Mouse (Mus musculus) hindbrain, embryonic 11.5 days (tissue): ENCODE data around the gene Dok3. TPM values are rescaled to one million over a fixed set of nuclear protein-coding genes. Genes with fewer than 3 reads are reported as not detected.

Experiments used
- ATAC-seq: fragments of 200-750 bp; cut with Nextera tagmentation; 2 replicates; pipeline ENCODE4 v1.8.0; 2017; ENCODE audit warnings: mild to moderate bottlenecking, moderate TSS enrichment, moderate library complexity; ENCODE audit not compliant: low FRiP score
- DNase-seq: peaks from one replicate; pipeline ENCODE4 v3.0.0-alpha.2; 2015; ENCODE audit warnings: low spot score
- H3K27ac ChIP-seq: fragments of 300-500 bp; sonication (generic); 2 replicates; pipeline ENCODE4 v1.5.1; 2014; ENCODE audit warnings: mild to moderate bottlenecking, low read depth, low read length
- H3K27me3 ChIP-seq: fragments of 300-500 bp; sonication (generic); 2 replicates; pipeline ENCODE4 v1.6.1; 2014; ENCODE audit warnings: mild to moderate bottlenecking, low read length, moderate library complexity, mixed read lengths; ENCODE audit not compliant: control insufficient read depth, insufficient read depth
- H3K36me3 ChIP-seq: fragments of 300-500 bp; sonication (generic); 2 replicates; pipeline ENCODE4 v1.6.1; 2014; ENCODE audit warnings: mild to moderate bottlenecking, low read length, moderate library complexity, mixed read lengths; ENCODE audit not compliant: control insufficient read depth, insufficient read depth
- H3K4me1 ChIP-seq: fragments of 300-500 bp; sonication (generic); replicated peaks from 2 replicates; pipeline ENCODE4 v1.6.1; 2014; ENCODE audit warnings: low read length, mixed read lengths; ENCODE audit not compliant: control insufficient read depth, insufficient read depth
- H3K4me2 ChIP-seq: fragments of 300-500 bp; sonication (generic); replicated peaks from 2 replicates; pipeline ENCODE4 v1.6.1; 2014; ENCODE audit warnings: mild to moderate bottlenecking, low read depth, low read length
- H3K4me3 ChIP-seq: fragments of 300-500 bp; sonication (generic); 2 replicates; pipeline ENCODE4 v1.5.1; 2014; ENCODE audit warnings: low read depth, low read length
- H3K9ac ChIP-seq: fragments of 300-500 bp; sonication (generic); 2 replicates; pipeline ENCODE4 v1.6.1; 2014; ENCODE audit warnings: low read depth, low read length
- H3K9me3 ChIP-seq: fragments of 300-500 bp; sonication (generic); 2 replicates; pipeline ENCODE4 v1.6.1; 2016; ENCODE audit warnings: low read length; ENCODE audit not compliant: control insufficient read depth
- WGBS: fragments of 180-500 bp; shearing (Covaris S2); extraction: QIAGEN DNeasy Blood & Tissue Kit; methylation state at CpG from one replicate; pipeline ENCODE4 v1.1.7; 2014; 5-methylcytosine and 5-hydroxymethylcytosine counted together
- polyA plus RNA-seq: library from polyadenylated mRNA; unstranded; fragments of >200 nt; fragmentation: Nextera tagmentation; extraction: Ambion mirVana; gene quantifications from 2 replicates; pipeline ENCODE4 v1.2.1, GENCODE M21; 2014

Dok3 gene
- polyA plus RNA-seq, 1 experiment from 2014 or later: 2.2 TPM

DNA sequence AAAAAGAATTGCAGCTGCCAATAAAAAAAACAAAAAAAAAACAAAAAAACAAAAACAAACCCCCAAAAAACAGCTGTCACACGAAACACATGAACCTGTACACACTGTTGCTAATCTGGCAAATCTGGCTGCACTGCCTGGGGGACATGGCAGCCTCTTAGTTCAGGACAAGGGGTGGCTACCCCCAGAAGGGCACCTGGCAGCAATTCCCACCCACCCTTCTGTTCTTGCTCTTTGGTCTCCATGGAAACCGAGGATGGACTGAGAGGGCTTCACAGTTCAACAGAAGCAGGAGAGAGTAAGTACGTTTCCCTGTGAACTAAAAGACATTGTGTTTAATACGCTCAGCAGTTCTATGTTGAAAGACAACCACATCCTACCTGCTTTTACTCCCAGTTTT, 33.4 kb downstream of the Dok3 start:
- Histone ChIP-seq H3K9ac (no peak overlapping the region), H3K4me3 (no peak overlapping the region), H3K27ac (no peak overlapping the region), H3K9me3 (no peaks in the 10 kb centered on the region), H3K4me1 (peaks cover 9% of the 10 kb centered on the region; the same call in 1 of the 2 replicates), H3K4me2 (no peak overlapping the region), H3K36me3 (no peaks in the 10 kb centered on the region), H3K27me3 (no peaks in the 10 kb centered on the region)
- ATAC-seq (no peak), DNase-seq (no peak)
- 24% methylated on average over 4 of the region's 4 CpGs for WGBS

DNA sequence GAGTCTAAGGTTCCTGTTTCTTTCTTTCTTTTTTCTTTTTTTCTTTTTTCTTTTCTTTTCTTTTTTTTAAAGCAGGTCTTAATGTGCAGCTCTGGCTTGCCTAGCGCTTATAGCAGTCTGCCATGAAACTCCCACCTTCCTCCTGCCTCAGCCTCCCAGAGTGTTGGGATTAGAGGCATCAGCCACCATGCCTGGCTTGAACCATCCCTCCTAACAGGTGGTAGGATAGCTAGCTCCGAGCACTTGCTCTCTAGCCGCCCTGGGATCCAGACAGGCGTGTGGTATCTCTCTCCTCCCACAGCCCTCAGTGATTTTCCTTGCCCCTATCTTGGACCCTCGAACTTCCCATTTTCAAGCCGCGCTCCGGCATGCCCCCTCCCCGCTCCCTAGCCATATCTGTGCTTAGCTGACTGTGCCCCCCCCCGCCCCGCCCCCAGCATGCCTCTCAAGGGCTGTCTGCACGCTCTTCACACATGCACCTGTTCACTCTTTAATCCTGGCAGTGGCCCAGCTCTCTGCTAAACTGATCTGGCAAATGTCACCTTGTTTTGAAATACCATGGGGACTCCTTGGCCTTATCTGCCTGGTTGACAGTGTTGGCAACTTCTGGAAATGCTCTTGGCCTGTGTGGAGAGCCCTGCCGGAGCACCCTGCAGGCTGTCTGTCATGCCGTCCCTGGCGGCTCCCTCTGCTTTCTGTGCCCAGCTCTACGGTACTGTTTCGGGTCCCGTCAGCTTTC, 34.0 kb downstream of the Dok3 start:
- WGBS: 28% methylated on average over 18 of the region's 18 CpGs
- Histone ChIP-seq H3K4me3 (no peak overlapping the region), H3K9me3 (no peaks in the 10 kb centered on the region), H3K36me3 (no peaks in the 10 kb centered on the region), H3K4me2 (no peak overlapping the region), H3K27ac (no peak overlapping the region), H3K9ac (no peak overlapping the region), H3K4me1 (peaks cover 9% of the 10 kb centered on the region; the same call in 1 of the 2 replicates), H3K27me3 (no peaks in the 10 kb centered on the region)
- ATAC-seq: no peak
- DNase-seq: no peak

DNA sequence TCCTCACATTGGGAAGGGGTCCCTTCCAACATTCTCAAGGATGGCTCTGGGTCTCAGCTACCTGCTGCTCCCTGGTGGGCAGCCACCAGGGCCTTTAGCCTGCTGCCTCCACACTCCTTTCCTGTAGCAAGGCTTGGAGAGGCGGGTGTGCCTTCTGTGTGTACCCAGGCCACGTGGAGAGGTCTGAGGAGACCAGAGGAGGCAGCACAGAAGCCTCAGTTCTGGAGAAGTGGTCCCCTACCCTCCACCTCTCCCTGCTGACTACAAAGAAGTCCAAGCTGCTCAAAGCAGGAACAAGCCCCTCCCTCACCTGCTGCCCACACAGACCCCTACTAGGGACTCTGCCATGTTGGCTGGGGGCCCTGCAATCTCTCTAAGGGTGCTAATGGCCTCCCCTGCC, 34.8 kb downstream of the Dok3 start:
- H3K4me2 ChIP-seq: no peak overlapping the region
- no peaks in the 10 kb centered on the region for H3K36me3 ChIP-seq

DNA sequence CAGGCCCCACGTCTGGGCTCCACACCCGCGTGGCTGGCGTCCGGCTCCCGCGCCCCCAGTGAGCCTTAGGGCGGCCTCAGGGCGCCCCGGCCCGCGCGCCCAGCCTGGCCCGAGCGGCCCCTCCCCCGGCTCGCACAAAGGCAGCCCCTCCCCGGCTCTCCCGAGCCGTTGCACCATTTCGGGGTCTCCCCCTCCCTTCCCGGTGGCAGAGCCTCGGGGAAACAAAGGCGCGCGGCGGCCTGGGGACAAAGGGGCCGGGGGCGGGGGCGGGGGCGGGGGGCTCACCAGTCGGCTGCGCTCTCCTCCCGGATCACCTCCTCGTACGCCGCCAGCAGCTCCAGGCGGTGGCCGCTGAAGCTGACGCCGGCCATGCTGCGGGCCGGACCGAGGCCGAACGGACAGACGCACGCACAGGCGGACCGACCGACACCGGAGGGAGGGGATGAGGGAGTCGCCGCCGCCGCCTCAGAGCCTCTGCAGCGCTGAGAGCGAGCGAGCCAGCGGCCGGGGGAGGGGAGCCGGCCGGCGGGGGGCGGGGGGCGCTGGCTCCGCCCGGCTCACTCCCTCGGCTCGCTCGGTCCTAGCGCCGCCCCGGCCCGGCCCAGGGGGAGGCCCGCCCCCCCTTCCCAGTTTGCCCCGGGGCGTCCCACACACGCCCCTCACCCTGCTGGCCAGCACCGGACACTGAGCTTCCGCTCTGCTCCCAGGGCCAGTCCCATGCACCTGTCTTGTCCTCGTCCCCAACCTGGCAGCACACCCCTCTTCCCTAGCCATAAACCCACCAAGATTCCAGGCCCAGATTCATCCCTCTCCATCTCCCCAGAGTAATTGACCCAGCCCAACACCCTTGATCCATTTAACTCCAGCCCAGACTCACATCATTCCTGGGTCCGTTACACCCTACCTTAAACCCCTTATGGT, 41.3 kb downstream of the Dok3 start, which contains the start of gene Dbn1:
TSS of gene Dbn1 (minus strand) at position 534 of the 921 bp plus-strand sequence.
- Histone ChIP-seq H3K4me1 (peaks cover 26% of the 10 kb centered on the region), H3K27me3 (no peaks in the 10 kb centered on the region), H3K36me3 (0 out of 2 replicates have a peak, but pooled peaks cover 2% of the 10 kb centered on the region), H3K9me3 (no peaks in the 10 kb centered on the region), H3K27ac (peak within 1 kb of the TSS; percentile 99), H3K4me3 (peak within 1 kb of the TSS; percentile 99), H3K4me2 (peak within 1 kb of the TSS; percentile 96), H3K9ac (peak within 1 kb of the TSS; percentile 100)
- DNase-seq (peak; percentile 87), ATAC-seq (peak; percentile 84)
- WGBS: 1% methylated on average over 45 of the region's 83 CpGs

More for the DNA sequence above, 34.8 kb downstream of the Dok3 start:
- DNase-seq: no peak
- WGBS: 36% methylated on average over 2 of the region's 2 CpGs
- no peaks in the 10 kb centered on the region for H3K9me3 ChIP-seq
- no peaks in the 10 kb centered on the region for H3K27me3 ChIP-seq
- H3K9ac ChIP-seq: no peak overlapping the region
- peaks cover 9% of the 10 kb centered on the region; the same call in 1 of the 2 replicates for H3K4me1 ChIP-seq
- no peak overlapping the region for H3K27ac ChIP-seq
- H3K4me3 ChIP-seq: no peak overlapping the region
- ATAC-seq: no peak

DNA sequence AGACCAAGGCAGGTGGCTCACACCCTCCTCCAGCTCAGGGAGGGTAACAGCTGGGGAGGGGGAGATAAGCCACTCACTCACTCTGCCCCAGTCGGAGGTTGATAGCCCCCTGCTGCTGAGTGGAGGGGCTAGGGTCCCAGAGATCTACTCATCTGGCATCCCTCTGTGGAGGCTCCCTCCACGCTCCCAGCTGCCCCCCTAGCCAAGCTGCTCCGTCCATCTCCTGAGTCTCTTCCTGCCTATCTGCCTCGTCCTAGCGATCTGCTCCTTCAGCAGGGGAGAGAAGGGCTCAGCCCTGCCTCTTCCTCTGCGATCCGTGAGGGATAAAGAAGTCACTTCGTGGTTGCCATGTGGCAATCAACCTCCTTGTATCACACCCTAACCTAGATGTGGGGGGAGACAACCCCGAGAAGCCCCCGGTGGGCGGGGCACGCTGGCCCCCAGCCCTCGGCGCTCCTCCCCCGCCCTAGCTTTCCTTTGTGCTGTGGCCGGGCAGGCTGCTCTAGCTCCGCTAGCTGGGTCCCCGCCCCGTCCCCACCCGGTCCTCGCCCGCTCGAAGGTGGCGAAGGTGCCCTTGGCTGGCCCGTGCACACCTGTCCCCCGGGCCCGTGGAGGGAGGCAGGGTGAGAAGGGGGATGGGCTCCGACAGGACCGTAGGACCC, 42.0 kb downstream of the Dok3 start:
- no peaks in the 10 kb centered on the region for H3K27me3 ChIP-seq
- H3K9me3 ChIP-seq: no peaks in the 10 kb centered on the region
- H3K9ac ChIP-seq: peak overlapping the region; percentile 100
- 0% methylated on average over 24 of the region's 29 CpGs for WGBS
- H3K36me3 ChIP-seq: peaks cover 8% of the 10 kb centered on the region; the same call in 1 of the 2 replicates
- DNase-seq (peak; percentile 76), ATAC-seq (peak; percentile 58)
- H3K4me2 ChIP-seq: peak overlapping the region; percentile 96
- H3K4me3 ChIP-seq: peak overlapping the region; percentile 99
- peak overlapping the region; percentile 99 for H3K27ac ChIP-seq
- H3K4me1 ChIP-seq: peaks cover 28% of the 10 kb centered on the region

DNA sequence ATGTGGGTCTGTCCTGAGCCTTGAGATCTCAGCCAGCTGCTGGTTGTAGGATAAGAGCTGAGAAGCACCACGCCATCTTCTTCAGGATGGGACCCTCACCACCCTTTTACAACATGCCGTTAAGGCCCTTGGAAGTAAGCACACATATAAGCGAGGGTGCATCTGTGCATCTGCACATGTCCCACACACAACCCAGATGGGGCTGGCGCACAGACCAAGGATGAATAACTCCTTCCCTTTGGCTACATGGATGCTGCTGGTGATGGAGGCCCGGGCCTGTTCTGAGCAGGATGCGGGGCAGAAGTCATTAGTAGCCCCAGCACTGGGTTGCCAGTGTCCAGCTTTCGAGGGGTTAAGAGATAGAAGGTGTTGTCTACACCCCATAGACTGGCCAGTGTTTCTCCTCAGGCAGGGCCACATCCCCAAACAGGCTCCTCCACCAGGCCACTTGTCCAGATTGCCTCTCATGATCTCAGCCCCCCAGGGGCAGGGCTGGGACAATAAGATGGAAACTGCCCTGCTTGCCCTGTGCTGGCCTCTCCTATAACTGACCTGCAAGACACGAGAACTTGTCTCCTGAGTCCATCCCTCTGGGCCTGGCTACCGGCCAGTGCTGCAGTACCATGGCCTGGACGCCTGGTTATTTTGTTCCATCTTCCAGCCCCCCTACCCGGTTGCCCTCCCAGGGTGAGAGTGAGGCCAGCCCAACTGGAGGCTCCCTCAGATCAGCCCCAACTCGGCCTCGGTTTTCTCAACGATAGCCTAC, 42.9 kb downstream of the Dok3 start:
- DNase-seq: peak; percentile 50

DNA sequence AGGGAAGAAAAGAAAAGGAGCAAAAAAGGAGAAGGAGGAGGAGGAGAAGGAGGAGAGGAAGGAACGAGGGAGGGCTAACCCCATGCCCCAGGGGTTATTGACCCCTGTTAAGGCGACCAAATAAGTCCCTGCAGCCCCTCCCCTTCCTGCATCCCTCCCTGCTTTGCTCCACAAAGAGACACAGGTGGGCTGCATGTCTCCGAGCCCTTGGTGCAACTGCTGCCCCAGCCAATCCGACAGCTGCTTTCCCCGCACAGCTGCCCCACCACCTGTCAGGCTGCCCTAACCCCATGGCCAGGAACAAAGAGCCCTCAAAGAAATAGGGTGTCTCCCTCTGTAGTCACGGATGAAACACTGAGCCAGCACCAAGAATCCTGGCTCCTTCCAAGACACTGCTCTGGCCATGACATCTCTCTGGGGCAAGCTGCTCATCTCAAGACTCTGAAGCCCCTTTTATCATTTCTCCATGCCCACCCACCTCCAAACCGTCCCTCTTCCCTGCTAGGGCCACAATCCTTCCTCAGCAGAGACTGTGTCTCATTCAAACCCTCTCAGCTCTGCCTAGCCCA, 44.5 kb downstream of the Dok3 start:
- H3K27ac ChIP-seq: peak overlapping the region; percentile 99
- no peaks in the 10 kb centered on the region for H3K9me3 ChIP-seq
- no peaks in the 10 kb centered on the region for H3K27me3 ChIP-seq
- DNase-seq (peak; percentile 37), ATAC-seq (no peak)
- H3K4me1 ChIP-seq: peaks cover 28% of the 10 kb centered on the region
- 19% methylated on average over 7 of the region's 7 CpGs for WGBS
- peak overlapping the region; percentile 100 for H3K9ac ChIP-seq
- H3K4me2 ChIP-seq: peak overlapping the region; percentile 96
- peaks cover 18% of the 10 kb centered on the region for H3K36me3 ChIP-seq
- peak overlapping the region; percentile 99 for H3K4me3 ChIP-seq

More for the DNA sequence above, 42.9 kb downstream of the Dok3 start:
- Histone ChIP-seq H3K9me3 (no peaks in the 10 kb centered on the region), H3K4me3 (peak overlapping the region; percentile 99), H3K4me2 (peak overlapping the region; percentile 96), H3K4me1 (peaks cover 28% of the 10 kb centered on the region), H3K27ac (peak overlapping the region; percentile 99), H3K36me3 (peaks cover 8% of the 10 kb centered on the region), H3K27me3 (no peaks in the 10 kb centered on the region), H3K9ac (peak overlapping the region; percentile 100)
- ATAC-seq: no peak
- WGBS: 38% methylated on average over 14 of the region's 14 CpGs
